Mouse (Mus musculus) 3T3-L1 (cell line): ENCODE measurements around the gene Fgfr3.

ENCODE experiments used
- DNase-seq: peaks from one replicate; pipeline ENCODE4 v3.0.0-alpha.2; 2015; ENCODE audit warnings: low read depth, low spot score

Fgfr3 gene

DNA sequence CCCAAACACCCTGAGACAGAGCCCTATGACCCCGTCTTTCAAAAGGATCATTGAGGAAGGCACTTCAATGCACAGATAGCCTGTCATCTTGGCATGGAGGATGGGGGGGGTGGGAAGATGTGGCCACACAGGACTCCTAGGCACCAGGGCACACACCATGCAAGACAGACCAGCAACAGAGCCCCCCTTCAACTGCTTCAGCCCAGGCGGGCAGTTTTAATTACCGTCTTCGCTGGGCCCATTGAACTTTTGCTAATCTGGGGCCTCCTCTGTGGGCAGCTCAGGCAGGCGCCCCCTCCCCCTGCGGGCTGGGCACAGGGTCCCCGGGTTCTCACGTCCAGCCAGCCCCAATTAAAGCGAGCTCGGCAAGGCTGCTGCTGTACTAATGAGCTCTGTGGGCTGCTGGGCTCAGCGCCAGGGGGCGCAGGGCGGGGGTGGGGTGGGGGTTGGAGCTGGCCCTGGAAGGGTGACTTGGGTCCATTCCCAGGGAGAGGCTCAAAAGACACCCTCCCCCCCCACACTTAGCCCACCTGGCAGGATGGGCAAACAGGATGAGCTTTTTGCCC, 23.4 kb upstream of the Fgfr3 start:
- DNase-seq = no peak

DNA sequence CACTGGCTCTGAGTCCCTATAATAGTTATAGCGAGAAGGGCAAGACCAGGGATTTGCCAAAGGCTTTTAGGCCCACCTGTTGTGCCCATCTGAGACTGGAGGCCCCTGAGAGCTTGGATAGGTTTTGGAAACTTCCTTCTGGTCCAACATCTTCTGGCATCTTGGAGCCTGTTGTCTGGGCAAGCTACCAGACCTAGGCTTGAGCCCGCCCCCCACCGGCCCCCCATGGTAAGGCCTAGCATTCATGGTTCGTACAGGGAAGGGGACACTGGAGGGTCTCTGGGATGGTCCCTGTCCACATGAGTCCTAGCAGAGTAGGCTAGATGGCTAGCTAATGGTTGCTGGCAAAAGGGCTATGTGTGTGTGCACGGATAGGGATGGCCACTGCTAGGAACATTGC, 22.8 kb upstream of the Fgfr3 start:
- no peak for DNase-seq

DNA sequence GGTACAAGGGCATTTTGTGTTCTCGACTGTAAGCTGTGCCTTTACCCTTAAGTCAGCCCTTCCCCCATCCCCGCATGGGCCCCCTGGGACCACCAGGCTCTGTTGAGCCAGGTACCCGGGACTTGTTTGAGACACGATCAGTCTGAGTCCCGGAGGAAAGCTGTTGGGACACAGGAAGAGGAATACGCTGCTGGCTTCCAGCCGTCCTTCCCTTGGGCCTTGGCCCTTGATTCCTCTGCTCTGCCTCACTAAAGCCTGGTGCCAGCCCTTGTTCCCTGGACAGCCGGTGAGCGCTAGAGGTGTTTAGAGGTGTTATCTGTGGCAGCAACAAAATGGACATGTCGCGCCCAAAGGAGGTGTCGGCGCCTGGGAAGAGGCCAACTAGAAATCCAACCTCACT, 21.5 kb upstream of the Fgfr3 start:
- no peak for DNase-seq

DNA sequence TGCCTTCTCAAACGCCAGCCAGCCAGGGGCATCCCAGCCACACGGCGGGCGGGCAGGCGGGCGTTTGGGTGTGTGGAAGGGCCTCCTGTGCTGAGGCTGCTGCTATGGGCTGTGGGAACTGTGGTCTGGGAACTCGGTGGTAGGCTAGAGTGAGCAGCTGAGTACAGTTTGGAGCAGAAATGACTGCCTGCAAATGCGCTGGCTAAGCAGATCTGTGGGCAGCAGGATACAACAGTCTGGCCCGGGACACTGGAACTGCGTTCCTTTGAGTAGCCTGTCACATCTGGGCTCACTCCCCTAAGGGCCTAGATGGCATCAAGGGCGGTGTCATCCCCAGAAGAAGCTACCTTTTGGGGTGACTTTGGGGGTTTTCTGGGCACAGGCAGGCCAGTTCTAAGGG, 19.6 kb upstream of the Fgfr3 start:
- no peak for DNase-seq

DNA sequence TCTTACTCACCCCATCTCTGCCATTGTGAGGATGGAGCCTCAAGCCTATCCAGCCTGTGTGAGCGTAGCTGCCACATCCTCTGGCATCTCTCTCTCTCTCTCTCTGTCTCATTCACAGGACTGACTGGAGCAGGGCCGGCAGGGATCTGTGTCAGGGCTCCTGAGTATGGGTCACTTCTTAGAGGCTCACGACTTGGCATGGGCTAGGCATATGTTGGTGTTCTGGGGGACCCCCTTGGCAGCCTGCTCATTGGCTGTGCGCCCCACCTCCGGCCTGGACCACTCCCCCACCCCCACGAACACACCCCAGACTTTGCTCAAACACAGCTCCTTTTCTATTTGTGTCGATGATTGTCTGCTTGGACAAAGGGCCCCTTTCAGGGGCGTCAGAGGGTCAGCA, 17.5 kb upstream of the Fgfr3 start:
- DNase-seq = no peak

DNA sequence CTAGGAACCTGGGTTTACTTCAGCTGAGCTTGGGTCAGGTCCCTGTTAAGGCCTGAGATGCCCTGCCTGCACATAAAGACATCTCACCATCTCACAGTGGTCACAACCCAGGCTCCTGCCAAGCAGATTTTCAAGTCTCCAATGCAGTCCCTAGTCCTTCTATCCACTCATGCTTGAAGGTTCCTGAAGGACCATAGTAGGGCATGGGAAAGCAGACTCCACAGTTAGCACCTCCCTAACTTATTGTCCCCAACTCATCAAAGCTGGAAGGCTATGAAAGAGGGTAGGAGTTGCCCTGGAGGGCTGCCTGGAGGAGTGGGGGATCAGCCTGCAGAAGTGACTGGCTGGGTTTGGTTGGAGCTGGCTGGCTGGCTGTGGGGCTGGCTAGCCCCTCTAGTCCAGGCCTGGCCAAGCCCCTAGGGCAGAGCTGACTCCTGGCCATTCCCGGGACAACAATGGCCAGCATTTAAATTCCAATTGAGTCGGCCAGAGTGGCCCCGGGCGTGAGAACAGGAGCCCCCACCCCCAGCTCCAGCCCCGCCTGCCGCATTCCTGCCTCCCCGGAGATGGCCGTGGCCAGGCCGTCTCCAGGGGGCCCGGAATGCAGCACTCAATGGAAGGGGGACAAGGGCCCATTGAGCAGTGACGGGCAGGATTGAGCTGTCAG, 16.4 kb upstream of the Fgfr3 start:
- DNase-seq = no peak

DNA sequence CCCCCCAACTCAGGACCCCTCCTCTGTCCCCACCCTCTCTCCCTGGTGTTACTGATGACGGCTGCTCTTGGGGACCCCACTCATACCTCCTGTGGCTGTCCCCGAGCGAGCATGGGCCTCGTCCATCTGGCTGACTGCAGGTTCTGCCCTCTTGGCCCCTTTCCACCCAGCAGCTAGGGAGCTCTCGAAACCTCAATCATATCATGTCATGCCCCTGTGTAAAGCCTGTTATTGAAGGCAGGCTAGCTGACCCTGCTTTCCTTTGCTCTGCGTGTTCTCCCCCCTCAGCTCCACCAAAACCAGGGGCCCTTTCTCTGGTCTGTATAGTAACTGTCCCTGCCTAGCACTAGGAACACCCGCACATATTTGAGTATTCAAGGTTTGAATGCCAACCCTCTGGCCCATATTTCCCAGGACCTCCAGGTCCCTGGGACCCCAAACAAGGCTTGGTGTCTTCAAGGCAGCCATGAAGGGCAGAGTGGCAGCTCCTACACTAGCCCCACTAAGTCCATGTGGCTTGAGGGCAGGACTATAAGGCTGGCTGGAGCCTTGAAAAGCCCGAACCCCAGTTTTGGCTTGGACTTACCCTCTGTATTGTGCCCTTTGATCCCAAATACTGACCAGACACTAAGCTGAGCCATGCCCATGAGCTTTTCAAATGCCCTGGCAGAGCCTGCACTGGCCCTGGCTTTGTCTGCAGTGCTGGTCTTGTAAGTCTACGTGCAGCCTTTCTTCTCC, 15.7 kb upstream of the Fgfr3 start:
- no peak for DNase-seq

DNA sequence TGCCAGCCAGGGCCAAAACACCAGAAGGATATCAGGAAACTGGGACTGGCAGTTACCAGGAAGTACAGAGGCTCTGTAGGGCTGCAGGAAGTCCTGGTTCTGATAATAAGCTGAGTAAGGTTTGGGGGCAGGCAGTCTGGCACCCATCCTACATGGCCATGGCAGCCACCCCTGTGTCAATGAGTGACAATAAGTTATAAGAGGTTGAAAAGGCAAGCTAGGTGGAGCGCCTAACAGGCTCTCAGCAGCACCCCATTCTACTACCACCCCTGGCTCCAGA, 15.2 kb upstream of the Fgfr3 start:
- DNase-seq = no peak

DNA sequence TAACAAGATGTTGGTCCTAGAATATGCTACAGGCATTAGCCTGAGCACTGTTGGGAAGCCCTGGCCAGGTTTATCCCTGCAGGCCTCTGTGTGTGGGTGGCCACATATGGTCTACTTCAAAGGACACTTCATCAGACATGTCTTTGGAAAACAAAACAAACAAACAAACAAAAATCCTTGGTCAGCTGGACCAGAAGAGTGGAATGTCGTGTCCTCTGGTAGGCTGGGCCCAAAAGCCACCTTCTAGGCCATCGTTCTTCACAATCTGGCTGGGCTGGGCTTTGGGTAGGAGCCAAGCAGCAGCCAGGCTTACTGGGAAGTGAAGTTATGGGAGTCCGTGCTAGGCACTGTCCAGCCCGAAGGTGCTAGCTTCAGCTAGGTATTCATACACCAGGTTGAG, 14.3 kb upstream of the Fgfr3 start:
- DNase-seq = no peak

DNA sequence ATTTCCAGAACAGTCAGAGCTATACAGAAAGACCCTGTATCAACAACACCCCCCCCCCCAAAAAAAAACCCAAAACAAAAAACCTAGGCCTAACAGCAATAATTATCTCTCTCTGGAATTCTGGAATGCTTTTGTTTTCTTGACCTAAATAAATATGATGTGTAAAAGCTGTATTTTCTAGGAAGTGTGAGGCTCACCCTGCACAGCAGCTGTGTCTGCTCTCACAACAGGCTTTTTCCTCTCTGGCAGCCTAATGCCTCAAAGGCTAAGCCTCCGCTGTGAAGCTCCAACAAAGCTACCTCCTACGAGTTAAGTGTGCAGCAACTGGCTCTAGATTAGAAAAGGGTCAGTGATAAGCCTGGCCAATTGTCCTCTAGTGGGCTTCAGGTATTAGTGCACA, 12.4 kb upstream of the Fgfr3 start:
- DNase-seq = no peak

DNA sequence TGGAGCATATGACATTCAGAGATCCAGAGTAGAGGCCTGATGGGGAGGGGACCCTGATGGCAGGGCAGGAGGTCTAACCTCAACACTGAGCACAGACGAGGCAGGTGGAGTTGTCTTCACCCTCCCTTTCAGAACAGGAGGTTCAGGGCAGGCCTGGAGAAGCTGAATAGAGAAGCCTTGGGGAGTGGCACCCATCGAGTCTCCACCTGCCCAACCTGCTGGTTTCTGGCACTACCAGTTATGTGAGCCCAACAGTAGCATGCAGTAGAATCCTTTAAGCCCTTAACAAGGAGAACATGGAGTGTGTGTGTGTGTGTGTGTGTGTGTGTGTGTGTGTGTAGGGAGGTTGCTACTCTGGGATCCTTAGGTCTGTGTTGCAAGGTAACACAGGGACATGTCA, 8.9 kb upstream of the Fgfr3 start:
- DNase-seq = no peak

DNA sequence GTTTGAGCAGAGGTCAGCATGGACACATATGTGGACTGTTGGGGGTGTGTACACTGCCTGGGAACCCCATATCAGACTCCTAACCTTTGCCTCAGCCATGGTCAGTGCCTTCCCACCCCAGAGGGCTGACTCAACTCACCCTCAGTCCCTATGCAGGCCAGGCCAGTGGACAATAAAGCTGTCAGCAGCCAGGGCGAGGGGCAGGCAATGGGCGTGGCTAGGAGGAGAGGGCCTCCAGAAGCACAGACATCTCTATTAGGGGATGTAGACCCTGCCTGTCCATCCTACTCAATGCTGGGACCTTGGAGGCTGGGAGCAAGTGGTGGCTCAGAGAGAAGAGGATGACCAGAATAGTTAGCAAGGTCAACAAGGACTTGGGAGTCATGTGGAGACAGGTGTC, 6.3 kb upstream of the Fgfr3 start:
- no peak for DNase-seq

DNA sequence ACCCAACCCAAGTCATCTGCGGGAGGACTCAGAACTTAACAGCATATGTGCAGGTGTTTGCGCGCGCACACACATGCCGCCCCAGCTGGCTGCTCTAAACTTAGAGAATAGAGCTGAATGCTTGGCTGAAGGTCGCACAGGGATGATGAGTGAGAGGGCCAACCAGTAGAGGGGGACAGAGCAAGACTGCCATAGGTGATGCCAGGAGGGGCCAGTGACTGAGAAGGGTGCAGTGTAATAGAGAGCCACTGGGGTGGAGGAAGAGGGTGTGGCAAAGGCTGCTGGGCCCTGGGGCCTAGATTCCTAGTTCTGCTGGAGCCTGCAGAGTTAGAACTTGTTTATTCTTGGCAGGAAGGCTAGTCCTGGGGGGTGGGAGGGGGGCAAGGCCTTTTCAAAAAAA, 5.0 kb upstream of the Fgfr3 start:
- DNase-seq = peak; percentile 13

DNA sequence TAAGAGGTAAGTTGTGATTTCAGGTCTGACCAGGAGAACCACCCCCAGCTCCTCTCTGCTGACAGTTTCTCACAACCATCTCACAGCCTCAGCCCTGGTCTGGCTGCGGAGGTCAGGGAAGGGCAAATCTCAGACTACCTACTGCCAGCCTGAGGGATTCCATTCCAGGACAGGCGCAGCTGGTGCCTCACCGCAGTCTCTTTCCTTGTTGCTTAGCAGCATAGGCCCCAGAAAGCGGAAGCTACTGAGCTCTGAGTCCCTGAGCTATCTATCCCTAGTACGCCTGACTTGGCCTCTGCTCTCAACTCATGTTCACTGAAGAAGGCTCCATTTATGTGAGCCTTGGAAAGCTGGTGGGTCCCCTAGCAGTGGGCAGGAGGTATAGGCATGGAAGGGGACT, 3.0 kb upstream of the Fgfr3 start:
- DNase-seq = no peak

DNA sequence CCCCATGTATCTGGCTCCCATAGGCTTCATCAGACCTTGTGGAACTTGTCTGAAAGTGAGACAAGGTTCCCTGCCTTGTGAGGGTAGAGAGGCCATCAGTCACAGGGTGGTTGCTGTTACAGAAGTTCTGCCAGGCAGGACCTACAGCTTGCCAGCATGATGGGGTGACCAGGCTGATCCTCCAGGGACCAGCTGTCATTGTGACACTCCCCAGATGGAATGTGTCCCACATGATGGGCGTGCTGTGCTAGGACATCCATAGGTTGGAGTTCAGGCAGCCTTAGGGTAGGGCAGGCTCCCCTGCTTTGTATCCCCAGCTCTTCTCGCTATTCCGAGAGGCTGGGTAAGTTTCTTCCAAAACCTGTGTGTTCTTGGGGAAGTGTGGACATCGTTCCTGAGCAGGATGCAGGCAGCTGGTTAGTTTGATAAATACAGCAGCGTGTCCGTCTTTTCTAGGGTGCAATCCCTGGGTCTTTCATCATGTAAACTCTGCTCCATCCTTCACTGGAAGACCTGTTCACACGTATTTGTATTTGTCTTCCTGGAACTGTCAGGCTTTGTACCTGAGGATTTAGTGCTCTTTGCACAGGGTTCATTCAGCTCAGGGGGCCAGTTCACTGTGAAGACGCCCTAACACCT, 503 bp upstream of the Fgfr3 start:
- DNase-seq = peak; percentile 23

DNA sequence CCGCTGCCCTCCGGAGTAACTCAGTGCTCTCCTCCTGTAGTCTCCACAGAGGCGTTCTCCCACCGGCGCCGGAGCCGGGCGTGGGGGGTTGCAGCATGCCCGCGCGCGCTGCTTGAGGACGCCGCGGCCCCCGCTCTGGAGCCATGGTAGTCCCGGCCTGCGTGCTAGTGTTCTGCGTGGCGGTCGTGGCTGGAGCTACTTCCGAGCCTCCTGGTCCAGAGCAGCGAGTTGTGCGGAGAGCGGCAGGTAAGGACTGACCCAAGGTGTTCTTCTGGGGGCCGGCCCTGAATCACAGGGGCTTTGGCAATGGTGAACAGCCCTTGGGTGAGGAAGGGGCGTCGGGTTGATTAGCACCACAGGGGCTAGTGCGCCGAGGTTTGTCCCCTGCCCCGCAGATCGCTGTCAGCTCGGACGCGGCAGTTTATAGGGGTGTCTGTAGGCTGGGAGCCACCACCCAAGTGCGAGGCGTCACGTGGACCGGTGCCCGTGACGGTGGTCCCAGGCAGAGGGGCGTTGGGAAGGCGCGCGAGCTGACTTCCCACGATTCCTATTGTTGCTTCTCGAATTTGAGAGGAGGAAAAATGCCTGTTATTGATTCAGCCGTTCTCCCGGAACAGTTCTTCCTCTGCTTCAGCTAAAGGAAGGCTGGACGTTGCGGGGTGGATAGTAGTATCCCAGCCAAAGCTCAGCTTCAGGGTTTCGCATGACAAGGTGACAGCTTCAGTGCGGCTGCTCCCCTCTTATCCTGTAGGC, 968 bp downstream of the Fgfr3 start:
- DNase-seq = no peak

DNA sequence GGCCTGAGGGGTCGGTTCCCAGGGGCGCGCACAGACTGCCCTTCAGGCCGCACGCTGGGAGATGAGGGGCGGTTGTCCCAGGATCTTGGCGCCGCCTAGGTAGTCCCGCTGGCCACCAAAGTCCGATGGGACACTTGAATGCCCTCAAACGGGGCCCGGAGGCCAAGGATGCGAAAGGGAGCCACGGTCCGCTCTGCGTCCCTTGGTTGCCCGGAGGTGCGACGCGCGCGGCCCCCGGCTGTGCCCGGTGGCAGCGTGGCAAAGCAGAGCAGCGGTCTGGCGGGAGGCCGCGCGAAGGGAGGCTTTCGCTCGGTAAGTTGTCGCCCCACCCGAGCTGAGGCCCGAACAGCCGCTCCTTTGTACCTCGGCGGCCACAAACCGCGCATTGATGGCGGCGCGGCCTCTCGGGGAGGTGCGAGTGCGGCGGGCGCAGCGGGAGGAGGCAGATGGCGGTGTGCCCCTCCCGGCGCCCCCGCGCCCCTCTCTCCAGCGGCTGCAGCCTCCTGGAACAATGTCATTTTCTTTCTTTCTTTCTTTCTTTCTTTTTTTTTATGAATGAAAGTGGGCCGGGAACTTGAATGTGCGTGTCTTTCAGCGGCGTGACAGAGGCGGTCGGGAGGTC, 1.7 kb downstream of the Fgfr3 start:
- DNase-seq = no peak

DNA sequence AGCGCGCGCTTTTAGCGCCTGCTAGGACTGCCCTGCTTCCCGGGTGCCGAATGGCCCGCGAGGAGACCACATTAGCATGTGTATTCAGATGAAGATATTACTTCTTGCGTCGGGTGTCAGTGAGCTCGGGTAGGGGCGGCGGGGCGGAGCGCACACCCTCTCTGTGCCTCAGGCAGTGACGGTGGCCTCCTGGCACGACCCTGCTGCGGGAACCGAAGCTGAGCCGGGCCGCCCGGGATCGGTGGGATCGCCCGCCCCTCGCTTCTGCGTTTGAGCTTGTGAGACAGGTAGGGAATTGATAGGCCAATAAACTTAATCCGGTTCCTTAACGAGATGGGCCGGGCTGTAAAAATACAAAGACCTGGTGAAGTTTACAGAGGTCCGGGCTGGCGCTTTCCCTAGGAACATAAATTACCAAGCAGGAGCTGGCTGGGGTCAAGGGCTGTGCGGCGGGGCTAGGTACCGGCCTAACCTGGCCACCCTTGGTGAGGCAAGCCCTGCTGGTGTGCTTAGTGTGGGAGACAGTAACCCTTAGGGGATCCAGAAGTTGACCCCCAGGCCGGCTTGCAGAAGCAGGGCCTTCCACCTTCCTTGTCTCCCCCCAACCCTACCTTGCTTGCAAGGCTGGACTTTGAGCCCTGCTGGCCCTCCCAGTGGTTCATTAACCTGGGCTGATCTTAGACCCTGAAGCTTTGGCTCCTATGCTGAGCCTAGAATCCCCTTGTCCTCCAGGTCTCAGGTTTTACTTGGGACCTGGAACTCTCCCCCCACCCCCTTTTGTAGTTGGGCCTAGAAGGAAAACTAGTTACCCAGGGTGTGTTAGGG, 2.4 kb downstream of the Fgfr3 start:
- DNase-seq = no peak

DNA sequence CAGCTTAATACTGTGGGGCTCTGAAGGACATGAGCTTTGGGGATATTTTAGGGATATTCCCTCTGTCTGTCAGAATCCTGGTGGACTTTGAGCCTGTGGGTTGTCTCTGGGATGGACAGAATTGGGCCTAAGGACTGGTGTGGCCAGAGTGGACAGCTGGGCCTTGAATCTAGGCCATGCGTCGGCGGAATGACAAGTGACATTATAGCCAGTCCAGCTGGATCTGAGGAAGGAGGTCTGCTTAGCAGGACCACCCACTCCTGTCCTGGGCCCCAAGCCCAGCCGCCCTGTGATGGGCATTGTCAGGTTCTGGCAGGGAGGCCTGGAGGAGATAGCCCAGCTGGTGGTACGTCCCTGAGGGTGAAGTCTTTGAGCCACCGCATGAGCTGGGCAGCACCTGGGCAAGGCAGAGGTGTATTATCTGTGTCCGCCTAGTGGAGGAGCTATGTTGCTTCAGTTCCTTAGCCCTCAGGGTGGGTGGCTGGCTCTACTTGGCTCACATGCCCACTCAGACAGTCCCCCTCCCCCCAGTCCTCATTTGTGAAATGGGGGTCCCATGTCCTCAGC, 4.7 kb downstream of the Fgfr3 start:
- no peak for DNase-seq

DNA sequence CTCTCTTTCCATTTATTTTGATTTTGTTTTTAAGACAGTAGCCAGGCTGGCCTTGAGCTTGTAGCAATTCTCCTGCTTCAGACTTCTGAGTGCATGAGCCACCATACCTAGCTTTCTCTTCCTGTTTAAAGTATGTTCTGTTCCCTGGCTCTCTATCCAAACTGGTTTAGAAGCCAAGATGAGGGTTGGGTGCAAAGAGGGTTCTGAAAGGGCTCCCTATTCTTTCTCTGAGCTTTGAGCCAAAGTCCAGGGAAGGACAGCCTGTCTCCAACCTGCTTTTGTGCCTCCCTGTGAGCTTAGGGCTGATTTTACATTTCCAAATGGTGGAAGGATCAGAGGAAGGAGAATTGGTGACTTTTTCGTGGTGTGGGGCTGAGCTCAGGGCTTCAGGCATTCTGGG, 5.4 kb downstream of the Fgfr3 start:
- DNase-seq = no peak

DNA sequence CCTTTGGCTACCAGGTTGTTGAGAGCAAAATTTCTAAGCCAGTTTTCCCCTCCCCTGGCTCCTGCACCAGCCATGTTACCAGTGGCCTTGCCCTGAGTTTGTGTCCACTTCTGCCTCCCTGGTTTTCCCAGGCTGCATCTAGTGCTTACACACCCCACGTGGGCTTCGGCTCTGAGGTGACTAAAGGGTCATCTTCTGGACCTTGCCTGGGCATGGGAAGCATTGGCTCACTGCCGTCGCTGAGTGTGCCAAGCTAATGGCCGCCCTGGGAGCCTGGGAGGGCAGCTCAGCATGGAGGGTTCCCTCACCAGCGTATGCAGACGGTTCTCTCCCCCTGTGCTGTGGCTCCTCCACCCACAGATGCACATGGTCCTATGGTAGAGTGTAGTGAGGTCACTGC, 7.4 kb downstream of the Fgfr3 start:
- no peak for DNase-seq
